Mouse (Mus musculus): ENCODE measurements at regions not wholly inside any gene's neighbourhood (a gene's known extent, or its start where the extent isn't known, plus 50 kb on each side); places are given as distances from the start of the nearest gene placed in this dataset.

- Histone ChIP-seq H3K4me3 (replicated peaks; ENCODE audit: low read length) (no peak overlapping the region), H3K9me3 (replicated peaks; ENCODE audit: control insufficient read depth, low read length) (no peaks in the 10 kb centered on the region), H3K36me3 (ENCODE audit: control insufficient read depth, insufficient read depth, low read length) (no peaks in the 10 kb centered on the region), H3K4me1 (ENCODE audit: control insufficient read depth, insufficient read depth, low read length) (no peaks in the 10 kb centered on the region), H3K4me2 (ENCODE audit: low read depth, low read length) (no peak overlapping the region), H3K27me3 (ENCODE audit: control insufficient read depth, insufficient read depth, low read length) (no peaks in the 10 kb centered on the region), H3K27ac (ENCODE audit: low read length) (no peak overlapping the region), H3K9ac (ENCODE audit: low read length) (no peak overlapping the region)
- ATAC-seq (ENCODE audit: insufficient read depth, low FRiP score): no peak
- WGBS: 63% methylated on average over 10 of the region's 10 CpGs
Measured at GRCm38 (mm10) chr2:56257044-56257954, 821.5 kb downstream of the Kcnj3 start.

GRCm38 (mm10) chr2:56304920-56305319, 818.9 kb downstream of the Nr4a2 start:
- ATAC-seq (ENCODE audit: insufficient read depth, low FRiP score): no peak
- no peak overlapping the region for H3K27ac ChIP-seq (ENCODE audit: low read length)
- H3K9me3 ChIP-seq (replicated peaks; ENCODE audit: control insufficient read depth, low read length): no peaks in the 10 kb centered on the region
- H3K4me1 ChIP-seq (ENCODE audit: control insufficient read depth, insufficient read depth, low read length): no peaks in the 10 kb centered on the region
- H3K9ac ChIP-seq (ENCODE audit: low read length): no peak overlapping the region
- H3K27me3 ChIP-seq (ENCODE audit: control insufficient read depth, insufficient read depth, low read length): no peaks in the 10 kb centered on the region
- H3K4me3 ChIP-seq (replicated peaks; ENCODE audit: low read length): no peak overlapping the region
- 82% methylated on average over 2 of the region's 2 CpGs for WGBS
- H3K4me2 ChIP-seq (ENCODE audit: low read depth, low read length): no peak overlapping the region
- no peaks in the 10 kb centered on the region for H3K36me3 ChIP-seq (ENCODE audit: control insufficient read depth, insufficient read depth, low read length)

GRCm38 (mm10) chr2:56321692-56322091, 802.1 kb downstream of the Nr4a2 start:
- Histone ChIP-seq H3K4me1 (ENCODE audit: control insufficient read depth, insufficient read depth, low read length) (no peaks in the 10 kb centered on the region), H3K4me3 (replicated peaks; ENCODE audit: low read length) (no peak overlapping the region), H3K36me3 (ENCODE audit: control insufficient read depth, insufficient read depth, low read length) (no peaks in the 10 kb centered on the region), H3K27me3 (ENCODE audit: control insufficient read depth, insufficient read depth, low read length) (no peaks in the 10 kb centered on the region), H3K9me3 (replicated peaks; ENCODE audit: control insufficient read depth, low read length) (no peaks in the 10 kb centered on the region), H3K4me2 (ENCODE audit: low read depth, low read length) (no peak overlapping the region), H3K27ac (ENCODE audit: low read length) (no peak overlapping the region), H3K9ac (ENCODE audit: low read length) (no peak overlapping the region)
- no peak for ATAC-seq (ENCODE audit: insufficient read depth, low FRiP score)
- WGBS: 70% methylated on average over 7 of the region's 7 CpGs

GRCm38 (mm10) chr2:56322508-56322907, 801.3 kb downstream of the Nr4a2 start:
- no peaks in the 10 kb centered on the region for H3K4me1 ChIP-seq (ENCODE audit: control insufficient read depth, insufficient read depth, low read length)
- no peak for ATAC-seq (ENCODE audit: insufficient read depth, low FRiP score)
- H3K4me2 ChIP-seq (ENCODE audit: low read depth, low read length): no peak overlapping the region
- 85% methylated on average over 5 of the region's 5 CpGs for WGBS
- H3K27ac ChIP-seq (ENCODE audit: low read length): no peak overlapping the region
- H3K9me3 ChIP-seq (replicated peaks; ENCODE audit: control insufficient read depth, low read length): no peaks in the 10 kb centered on the region
- H3K9ac ChIP-seq (ENCODE audit: low read length): no peak overlapping the region
- no peak overlapping the region for H3K4me3 ChIP-seq (replicated peaks; ENCODE audit: low read length)
- no peaks in the 10 kb centered on the region for H3K36me3 ChIP-seq (ENCODE audit: control insufficient read depth, insufficient read depth, low read length)
- no peaks in the 10 kb centered on the region for H3K27me3 ChIP-seq (ENCODE audit: control insufficient read depth, insufficient read depth, low read length)

- H3K4me1 ChIP-seq (ENCODE audit: control insufficient read depth, insufficient read depth, low read length): no peaks in the 10 kb centered on the region
- H3K4me2 ChIP-seq (ENCODE audit: low read depth, low read length): no peak overlapping the region
- H3K27ac ChIP-seq (ENCODE audit: low read length): no peak overlapping the region
- no peak overlapping the region for H3K4me3 ChIP-seq (replicated peaks; ENCODE audit: low read length)
- H3K27me3 ChIP-seq (ENCODE audit: control insufficient read depth, insufficient read depth, low read length): no peaks in the 10 kb centered on the region
- H3K9ac ChIP-seq (ENCODE audit: low read length): no peak overlapping the region
- no peaks in the 10 kb centered on the region for H3K9me3 ChIP-seq (replicated peaks; ENCODE audit: control insufficient read depth, low read length)
- H3K36me3 ChIP-seq (ENCODE audit: control insufficient read depth, insufficient read depth, low read length): no peaks in the 10 kb centered on the region
- no peak for ATAC-seq (ENCODE audit: insufficient read depth, low FRiP score)
- 39% methylated on average over 7 of the region's 7 CpGs for WGBS
Measured at GRCm38 (mm10) chr2:56335974-56336373, 787.8 kb downstream of the Nr4a2 start.

GRCm38 (mm10) chr2:56364065-56364464, 759.7 kb downstream of the Nr4a2 start:
- H3K4me3 ChIP-seq (replicated peaks; ENCODE audit: low read length): no peak overlapping the region
- no peak for ATAC-seq (ENCODE audit: insufficient read depth, low FRiP score)
- H3K36me3 ChIP-seq (ENCODE audit: control insufficient read depth, insufficient read depth, low read length): no peaks in the 10 kb centered on the region
- no peak overlapping the region for H3K27ac ChIP-seq (ENCODE audit: low read length)
- H3K9me3 ChIP-seq (replicated peaks; ENCODE audit: control insufficient read depth, low read length): no peaks in the 10 kb centered on the region
- H3K9ac ChIP-seq (ENCODE audit: low read length): no peak overlapping the region
- H3K27me3 ChIP-seq (ENCODE audit: control insufficient read depth, insufficient read depth, low read length): no peaks in the 10 kb centered on the region
- no peak overlapping the region for H3K4me2 ChIP-seq (ENCODE audit: low read depth, low read length)
- 34% methylated on average over 3 of the region's 3 CpGs for WGBS
- no peaks in the 10 kb centered on the region for H3K4me1 ChIP-seq (ENCODE audit: control insufficient read depth, insufficient read depth, low read length)
